ENCODE assay signal across 8 mouse cellular contexts in genomic region chr10:38965857-38966256, GRCm38 (mm10). TPM values are rescaled to one million over a fixed set of nuclear protein-coding genes. Genes with fewer than 3 reads are reported as not detected.
A peak's percentile ranks its signal among the peaks of the same experiment; 100 is the strongest.
DNase-seq lines count a peak whose midpoint lies in the region; ATAC-seq and TF ChIP-seq lines count a peak whose summit lies in the region.

No protein-coding gene starts in this region.

- no peak for ATAC-seq in cerebellum, adult (ENCODE audit: insufficient number of reproducible peaks, low FRiP score, low TSS enrichment)
- ATAC-seq in forebrain, embryonic 12.5 days (ENCODE audit: low FRiP score): peak; percentile 64
- ATAC-seq in hindbrain, embryonic 14.5 days (ENCODE audit: low FRiP score): peak; percentile 35; the same call in 1 of the 2 replicates
- ATAC-seq in lung, embryonic 15.5 days (ENCODE audit: borderline replicate concordance, extremely low read depth, low FRiP score, low TSS enrichment): peak; percentile 41; the same call in 1 of the 2 replicates

- no peaks in the 10 kb centered on the region for H3K36me3 ChIP-seq in ES-E14 (ENCODE audit: control insufficient read depth, insufficient read depth, low read length, poor library complexity, severe bottlenecking)
- H3K36me3 ChIP-seq in forebrain, embryonic 12.5 days (replicated peaks): no peaks in the 10 kb centered on the region
- H3K36me3 ChIP-seq in hindbrain, embryonic 14.5 days (replicated peaks; ENCODE audit: control insufficient read depth, insufficient read depth): no peaks in the 10 kb centered on the region
- H3K36me3 ChIP-seq in lung, embryonic 15.5 days: no peaks in the 10 kb centered on the region
- H3K36me3 ChIP-seq in small intestine, adult 2 months (ENCODE audit: control insufficient read depth, insufficient read depth, low read length): no peaks in the 10 kb centered on the region

- peaks cover 11% of the 10 kb centered on the region; the same call in 1 of the 2 replicates for H3K27me3 ChIP-seq in forebrain, embryonic 12.5 days
- H3K27me3 ChIP-seq in hindbrain, embryonic 14.5 days (ENCODE audit: control insufficient read depth, insufficient read depth, low read length): no peaks in the 10 kb centered on the region; the same call in 1 of the 2 replicates
- H3K27me3 ChIP-seq in lung, embryonic 15.5 days: no peaks in the 10 kb centered on the region
- H3K27me3 ChIP-seq in small intestine, adult 2 months (ENCODE audit: control insufficient read depth, insufficient read depth, low read length): no peaks in the 10 kb centered on the region

- H3K4me3 ChIP-seq in ES-E14 (ENCODE audit: insufficient read depth in 1 of 2, low read depth in 1 of 2, low read length in 2 of 2, poor library complexity in 1 of 2, severe bottlenecking in 1 of 2): peak overlapping the region; percentile 41 to 59
- H3K4me3 ChIP-seq in forebrain, embryonic 12.5 days (replicated peaks): peak overlapping the region; percentile 38
- peak overlapping the region; percentile 32 for H3K4me3 ChIP-seq in hindbrain, embryonic 14.5 days (replicated peaks; ENCODE audit: low read length)
- H3K4me3 ChIP-seq in lung, embryonic 15.5 days: peak overlapping the region; percentile 60
- H3K4me3 ChIP-seq in small intestine, adult 2 months (ENCODE audit: low read depth, low read length): peak overlapping the region; percentile 68

- TF ChIP-seq CTCF in small intestine, adult 2 months (IDR thresholded peaks at IDR 0.05; ENCODE audit: extremely low read depth, insufficient read length, insufficient replicate concordance, low read depth, low read length): no peak

- in situ Hi-C loops in ES-E14 (cut with MboI; ENCODE audit: low sequenced_read_pairs in 2 of 2, unreplicated experiment in 2 of 2): no loop called here

- WGBS in forebrain, embryonic 12.5 days: 4% methylated on average over 14 of the region's 14 CpGs
- WGBS in hindbrain, embryonic 14.5 days: 4% methylated on average over 14 of the region's 14 CpGs
- WGBS in lung, embryonic 15.5 days: 1% methylated on average over 14 of the region's 14 CpGs
- WGBS in small intestine, adult 2 months: 6% methylated on average over 14 of the region's 14 CpGs

- DNase-seq in cerebellum, postnatal 14 days: peak; percentile 7 to 12
- DNase-seq in ES-E14 (ENCODE audit: low read depth, low spot score): peak; percentile 2
- DNase-seq in hindbrain, embryonic 14.5 days (ENCODE audit: low spot score): no peak
- no peak for DNase-seq in cerebellum, postnatal 4 days (ENCODE audit: low spot score in 2 of 2)

- TF ChIP-seq POLR2A in small intestine, adult 2 months (IDR thresholded peaks at IDR 0.05; ENCODE audit: low read depth, low read length): no peak

- H3K27ac ChIP-seq in ES-E14 (ENCODE audit: insufficient read depth, low read depth, low read length, poor library complexity, severe bottlenecking): no peak overlapping the region
- peak overlapping the region; percentile 31; the same call in 1 of the 2 replicates for H3K27ac ChIP-seq in forebrain, embryonic 12.5 days
- peak overlapping the region; percentile 64 for H3K27ac ChIP-seq in hindbrain, embryonic 14.5 days
- H3K27ac ChIP-seq in lung, embryonic 15.5 days: peak overlapping the region; percentile 93
- peak overlapping the region; percentile 63 for H3K27ac ChIP-seq in small intestine, adult 2 months (ENCODE audit: insufficient read depth, low read depth, low read length)

- peak overlapping the region; percentile 57 for H3K4me2 ChIP-seq in forebrain, embryonic 12.5 days
- peak overlapping the region; percentile 56 for H3K4me2 ChIP-seq in hindbrain, embryonic 14.5 days (replicated peaks)
- H3K4me2 ChIP-seq in lung, embryonic 15.5 days: peak overlapping the region; percentile 69

- H3K9ac ChIP-seq in ES-E14 (ENCODE audit: insufficient read depth, low read depth, low read length, poor library complexity, severe bottlenecking): 0 out of 2 replicates have a peak overlapping the region, but pooled peaks have one; percentile 16
- H3K9ac ChIP-seq in forebrain, embryonic 12.5 days: peak overlapping the region; percentile 38
- peak overlapping the region; percentile 56 for H3K9ac ChIP-seq in hindbrain, embryonic 14.5 days
- peak overlapping the region; percentile 72 for H3K9ac ChIP-seq in lung, embryonic 15.5 days

- H3K9me3 ChIP-seq in ES-E14 (ENCODE audit: control insufficient read depth, insufficient read depth, low read depth, low read length): no peaks in the 10 kb centered on the region
- H3K9me3 ChIP-seq in forebrain, embryonic 12.5 days: no peaks in the 10 kb centered on the region
- H3K9me3 ChIP-seq in hindbrain, embryonic 14.5 days (ENCODE audit: control insufficient read depth, low read length): no peaks in the 10 kb centered on the region
- H3K9me3 ChIP-seq in lung, embryonic 15.5 days: no peaks in the 10 kb centered on the region

- H3K4me1 ChIP-seq in ES-E14 (ENCODE audit: control insufficient read depth in 2 of 2, insufficient read depth in 2 of 2, low read length in 2 of 2, poor library complexity in 1 of 2): peaks cover 0 to 6% of the 10 kb centered on the region in 2 experiments; a peak in 1 of 4 replicates
- peaks cover 12% of the 10 kb centered on the region for H3K4me1 ChIP-seq in forebrain, embryonic 12.5 days
- H3K4me1 ChIP-seq in hindbrain, embryonic 14.5 days (replicated peaks; ENCODE audit: control insufficient read depth, insufficient read depth, low read length): peaks cover 8% of the 10 kb centered on the region
- peaks cover 28% of the 10 kb centered on the region for H3K4me1 ChIP-seq in lung, embryonic 15.5 days
- H3K4me1 ChIP-seq in small intestine, adult 2 months (ENCODE audit: control insufficient read depth, insufficient read depth, insufficient read length, low read length): no peaks in the 10 kb centered on the region

TF ChIP-seq in ES-E14, 5 proteins besides CTCF, POLR2A, EP300 and RAD21:
- TF ChIP-seq CHD2 (IDR thresholded peaks at IDR 0.05; ENCODE audit: low read depth, low read length) (no peak), ZC3H11A (IDR thresholded peaks at IDR 0.05; ENCODE audit: borderline replicate concordance, low read depth, low read length) (no peak), MAFK (IDR thresholded peaks at IDR 0.05; ENCODE audit: insufficient read depth, low read depth, low read length) (no peak), ZNF384 (IDR thresholded peaks at IDR 0.05; ENCODE audit: low read depth, low read length) (no peak), HCFC1 (IDR thresholded peaks at IDR 0.05; ENCODE audit: borderline replicate concordance, insufficient read depth, low read length) (no peak)

RNA-seq across cellular contexts. Expression of gene Lama4, which starts 0.5 kb away (rescaled TPM):
- 2.4 and 3.6 TPM in 2 replicates for total RNA-seq in ES-E14 (2012; rRNA removed)
- 16.4 and 20.4 TPM in 2 replicates for polyA plus RNA-seq in forebrain, embryonic 12.5 days (2016; fragmentation: Nextera tagmentation; extraction: Ambion mirVana)
- 20.6 and 21.6 TPM in 2 replicates for polyA plus RNA-seq in hindbrain, embryonic 14.5 days (2014; fragmentation: Nextera tagmentation; extraction: Ambion mirVana)
- polyA plus RNA-seq in lung, embryonic 15.5 days (2015; fragmentation: Nextera tagmentation; extraction: Ambion mirVana): 111 and 115 TPM in 2 replicates
- 5.4 and 8.9 TPM in 2 replicates for polyA plus RNA-seq in small intestine, adult 2 months (2012; rRNA removed)

Comparison
In these comparisons a context has a peak if more than half of its experiments do, and no peak if none do; other contexts are left out.
1. DNase-seq: peak in cerebellum, postnatal 14 days (2 of 2) and ES-E14 (single experiment); none in hindbrain, embryonic 14.5 days (single experiment) and cerebellum, postnatal 4 days (0 of 2).
2. H3K9ac ChIP-seq: peak in every context shown above with its lines; median percentile 72 in lung, embryonic 15.5 days; 56 in hindbrain, embryonic 14.5 days; 38 in forebrain, embryonic 12.5 days; 16 in ES-E14.
3. Peak in every context shown above with its lines, with median percentiles within 50 percentile points of each other: H3K4me3 ChIP-seq and H3K4me2 ChIP-seq.